Mouse (Mus musculus) retina, adult 2 months (tissue): ENCODE data around the gene Sox5.

Experiments used
- DNase-seq: peaks from one replicate; pipeline ENCODE4 v3.0.0-alpha.2; 2012; ENCODE audit warnings: low read depth, low spot score

The Sox5 gene

DNA sequence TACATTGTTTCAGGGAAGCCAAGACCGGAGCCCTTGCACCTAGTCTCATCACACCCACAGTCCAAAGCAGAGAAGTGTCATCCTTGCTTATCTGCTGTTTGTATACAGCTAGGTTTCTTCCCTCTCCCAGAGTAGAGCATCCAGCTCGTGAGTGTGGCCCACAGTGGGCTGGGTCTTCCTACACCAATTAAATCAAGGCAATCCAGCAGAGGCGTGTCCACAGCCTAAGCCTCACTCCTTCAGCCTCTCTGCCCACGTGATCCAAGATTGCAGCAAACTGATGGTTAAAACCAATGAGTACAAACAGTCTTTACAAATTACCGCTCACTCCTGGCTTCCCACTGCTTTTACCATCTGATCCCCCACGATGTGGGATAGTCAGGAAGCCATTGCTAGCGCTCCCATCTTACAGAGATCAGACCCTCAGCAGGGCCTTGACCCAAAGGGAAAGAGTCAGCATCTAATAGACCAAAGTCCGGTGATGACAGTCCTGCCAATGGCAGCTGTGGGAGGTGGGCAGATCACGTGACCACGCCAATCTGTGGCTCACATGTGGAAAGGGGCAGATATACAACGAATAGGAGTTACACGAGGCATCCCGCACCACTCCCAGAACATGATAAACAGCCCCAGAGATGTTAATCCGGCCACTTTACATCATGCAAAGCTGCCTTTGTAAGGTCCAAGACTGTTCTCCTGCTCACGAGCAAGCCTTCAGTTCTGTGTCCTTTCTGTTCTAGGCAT is 9.4 kb downstream of the Sox5 start:
- DNase-seq = no peak

GRCm38 (mm10) chr6:144769060-144769459 is 12.7 kb downstream of the Sox5 start:
- no peak for DNase-seq

GRCm38 (mm10) chr6:144761902-144762301 is 19.9 kb downstream of the Sox5 start:
- DNase-seq = no peak

GRCm38 (mm10) chr6:144759193-144759592 is 22.6 kb downstream of the Sox5 start:
- no peak for DNase-seq

- no peak for DNase-seq
Observed at GRCm38 (mm10) chr6:144757414-144757813, 24.4 kb downstream of the Sox5 start.

DNA sequence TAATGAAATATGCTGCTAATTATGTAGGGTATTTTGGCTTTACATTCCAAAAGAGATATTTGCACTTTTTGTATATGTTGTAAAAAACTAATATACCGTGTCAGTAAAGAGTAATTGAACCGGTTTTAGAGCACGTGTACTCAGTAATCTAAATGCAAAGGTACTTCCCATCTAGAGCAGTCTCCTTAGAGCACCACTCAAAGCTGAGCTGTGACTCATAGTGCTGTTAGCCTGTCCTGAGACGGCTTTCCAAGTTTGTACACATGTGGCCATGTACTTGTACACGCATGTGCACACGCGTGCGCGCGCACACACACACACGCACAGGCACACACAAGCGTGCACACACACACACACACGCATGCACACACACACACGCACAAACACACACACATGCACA is 25.3 kb downstream of the Sox5 start:
- DNase-seq = no peak

GRCm38 (mm10) chr6:144755304-144755703 is 26.5 kb downstream of the Sox5 start:
- DNase-seq = no peak

DNA sequence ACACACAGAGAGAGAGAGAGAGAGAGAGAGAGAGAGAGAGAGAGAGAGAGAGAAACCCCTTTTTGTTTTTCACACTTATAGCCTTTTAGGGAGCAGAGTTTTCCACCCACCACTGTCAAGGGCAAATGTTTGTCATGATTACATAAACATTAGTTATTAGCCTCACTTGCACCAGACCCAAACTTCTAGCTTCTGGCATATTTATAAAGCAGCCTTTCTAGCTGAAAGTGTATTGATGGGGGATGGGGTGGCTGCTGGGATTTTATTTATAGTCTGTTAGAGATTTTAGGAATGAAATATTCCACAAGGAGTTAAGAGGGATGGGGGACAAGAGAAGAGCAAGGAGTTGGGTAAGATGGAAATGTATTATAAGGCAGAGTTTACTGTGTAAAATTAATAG is 27.4 kb downstream of the Sox5 start:
- no peak for DNase-seq

DNA sequence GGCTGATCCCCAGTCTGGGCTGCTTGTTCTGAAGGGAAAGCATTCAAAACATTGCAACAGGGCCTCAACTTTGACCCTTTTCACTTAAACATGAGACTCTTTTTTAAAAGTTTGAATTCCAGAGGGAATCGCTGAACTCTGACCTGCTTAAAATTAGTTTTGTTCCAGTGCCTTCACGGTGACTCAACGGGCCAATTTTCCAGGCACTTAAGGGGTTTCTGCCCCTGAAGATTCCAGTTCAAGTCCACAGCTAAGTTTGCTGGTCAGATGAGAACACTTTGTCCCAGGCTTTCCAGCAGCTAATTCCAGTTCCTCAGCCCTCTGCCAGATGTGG is 27.8 kb downstream of the Sox5 start:
- DNase-seq = no peak

- no peak for DNase-seq
Observed at GRCm38 (mm10) chr6:144753225-144753962, 28.4 kb downstream of the Sox5 start.

GRCm38 (mm10) chr6:144751581-144751980 is 30.2 kb downstream of the Sox5 start:
- no peak for DNase-seq

- no peak for DNase-seq
Observed at GRCm38 (mm10) chr6:144750197-144750596, 31.6 kb downstream of the Sox5 start.

- DNase-seq = no peak
Observed at GRCm38 (mm10) chr6:144746436-144746835, 35.3 kb downstream of the Sox5 start.

GRCm38 (mm10) chr6:144742559-144742958 is 39.2 kb downstream of the Sox5 start:
- DNase-seq = no peak

GRCm38 (mm10) chr6:144741080-144741655 is 40.6 kb downstream of the Sox5 start:
- DNase-seq = no peak

DNA sequence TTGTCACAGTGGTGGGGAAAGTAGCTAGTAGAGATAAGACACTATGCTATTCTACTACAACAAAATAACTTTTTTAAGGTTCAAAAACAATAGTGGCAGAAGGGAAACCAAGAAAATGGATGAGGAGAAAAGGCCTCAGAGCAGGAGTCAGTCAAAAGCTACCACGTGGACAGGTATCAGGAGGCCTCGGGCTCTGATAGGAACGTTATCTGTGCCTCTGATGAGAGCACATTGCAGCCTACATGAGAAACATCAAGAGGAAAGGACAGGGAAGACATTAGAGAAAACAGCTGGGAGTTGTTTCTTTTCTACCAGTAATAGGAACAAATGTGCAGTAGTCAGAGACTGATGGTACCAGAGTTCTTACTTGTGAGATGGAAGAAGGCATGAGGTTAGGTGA is 41.4 kb downstream of the Sox5 start:
- DNase-seq = no peak

GRCm38 (mm10) chr6:144739753-144740152 is 42.0 kb downstream of the Sox5 start:
- DNase-seq = no peak

DNA sequence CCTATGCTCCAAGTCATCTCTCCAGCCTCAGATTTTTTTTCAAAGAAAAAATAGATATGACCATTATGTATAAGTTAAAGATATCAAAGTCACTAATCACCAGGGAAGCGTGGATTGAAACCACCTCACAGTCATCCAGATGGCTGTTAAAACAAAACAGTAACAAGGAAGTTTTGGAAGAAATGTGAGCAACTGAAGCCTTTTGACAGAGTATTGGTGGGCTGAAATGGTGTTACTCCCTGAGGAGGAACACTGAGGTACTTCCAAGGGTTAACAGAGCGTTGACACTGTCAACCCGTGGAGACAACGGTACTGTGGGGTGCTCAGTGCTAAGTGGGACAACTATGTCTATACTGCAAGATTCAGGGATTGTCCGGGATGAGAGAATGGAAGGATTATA is 44.0 kb downstream of the Sox5 start:
- DNase-seq = no peak

DNA sequence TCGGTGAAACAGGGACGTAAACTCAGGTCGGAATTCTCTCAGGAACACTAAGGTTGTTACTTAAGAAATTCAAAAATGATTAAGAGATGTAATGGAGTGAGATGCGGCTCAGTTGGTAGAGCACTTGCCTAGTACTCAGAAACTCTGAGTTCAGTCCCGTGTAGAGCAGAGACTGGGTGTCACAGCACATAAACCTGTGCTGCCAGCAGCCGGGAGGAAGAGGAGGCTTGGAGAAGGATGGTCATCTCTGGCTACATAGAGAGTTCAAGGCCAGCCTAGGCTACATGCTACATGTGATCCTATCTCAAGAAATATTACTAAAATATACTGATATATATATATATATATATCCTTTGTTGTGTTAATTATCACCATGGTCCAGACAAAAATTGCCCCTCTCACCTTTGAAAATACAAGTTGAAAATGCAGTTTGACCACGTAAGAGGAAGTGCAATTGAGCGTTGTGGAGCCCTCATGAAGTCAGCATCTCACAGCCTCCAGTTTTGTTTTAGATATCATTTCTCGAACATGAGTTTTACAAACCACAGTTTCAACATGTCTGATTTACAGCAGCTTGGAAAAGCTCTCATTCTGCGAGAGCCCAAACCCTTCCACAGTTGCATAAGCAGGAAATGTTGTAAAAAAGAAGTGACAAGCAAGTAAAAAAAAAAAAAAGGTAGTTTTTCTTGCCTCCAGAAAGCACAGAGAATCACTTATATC is 50.4 kb downstream of the Sox5 start:
- no peak for DNase-seq

- DNase-seq = no peak
Observed at GRCm38 (mm10) chr6:144723530-144724144, 58.1 kb downstream of the Sox5 start.

DNA sequence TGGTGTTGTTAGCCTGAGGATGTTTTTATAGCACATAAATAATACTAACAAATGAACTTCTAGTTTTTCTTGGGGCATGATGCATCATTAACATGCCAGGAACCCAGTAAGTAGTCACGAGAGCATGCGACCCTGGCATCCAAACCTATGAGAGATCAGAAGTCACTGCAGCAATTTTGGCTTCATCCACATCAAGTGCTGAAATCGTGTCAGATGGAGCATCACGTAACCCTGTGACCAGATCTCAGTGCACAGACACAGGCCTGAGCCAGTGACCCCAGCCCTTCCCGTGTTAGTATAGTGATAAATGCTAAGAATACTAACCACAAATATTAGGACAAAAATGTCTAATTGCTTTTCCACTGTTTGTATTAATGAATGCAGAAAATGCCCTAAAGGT is 58.8 kb downstream of the Sox5 start:
- no peak for DNase-seq

- DNase-seq = no peak
Observed at GRCm38 (mm10) chr6:144720846-144721245, 60.9 kb downstream of the Sox5 start.
